Mouse (Mus musculus): ENCODE measurements around the gene Emilin1.
"Not testable (repeated sequence)": the region's sequence is repeated elsewhere in the genome, so short reads cannot be mapped to it uniquely, and the experiment has no call there.

Gene Emilin1

GRCm38 (mm10) chr5:30913060-30913841 is at the start of gene Emilin1:
Gene Emilin1, plus strand, starts transcription at chr5:30913402.
- no peak for DNase-seq (ENCODE audit: low spot score)

- no peak for DNase-seq (ENCODE audit: low spot score)
Observed at GRCm38 (mm10) chr5:30863852-30864251, 49.4 kb upstream of the Emilin1 start.

- no peak for DNase-seq (ENCODE audit: low spot score)
Observed at GRCm38 (mm10) chr5:30864322-30864721, 48.9 kb upstream of the Emilin1 start.

- DNase-seq (ENCODE audit: low spot score): no peak
Observed at GRCm38 (mm10) chr5:30866871-30867270, 46.3 kb upstream of the Emilin1 start.

GRCm38 (mm10) chr5:30867712-30868111 is 45.5 kb upstream of the Emilin1 start, which contains the start of gene Tmem214:
Gene Tmem214, plus strand, starts transcription at chr5:30868012.
- DNase-seq (ENCODE audit: low spot score): no peak

- DNase-seq (ENCODE audit: low spot score): no peak
Observed at GRCm38 (mm10) chr5:30868981-30869380, 44.2 kb upstream of the Emilin1 start.

- peak; percentile 77 for DNase-seq (ENCODE audit: low spot score)
Observed at GRCm38 (mm10) chr5:30869405-30870130, 43.6 kb upstream of the Emilin1 start.

- no peak for DNase-seq (ENCODE audit: low spot score)
Observed at GRCm38 (mm10) chr5:30870131-30870406, 43.1 kb upstream of the Emilin1 start.

- no peak for DNase-seq (ENCODE audit: low spot score)
Observed at GRCm38 (mm10) chr5:30872574-30872973, 40.6 kb upstream of the Emilin1 start.

- no peak for DNase-seq (ENCODE audit: low spot score)
Observed at GRCm38 (mm10) chr5:30874365-30874764, 38.8 kb upstream of the Emilin1 start.

- no peak for DNase-seq (ENCODE audit: low spot score)
Observed at GRCm38 (mm10) chr5:30878616-30879015, 34.6 kb upstream of the Emilin1 start.

- DNase-seq (ENCODE audit: low spot score): no peak
Observed at GRCm38 (mm10) chr5:30879347-30879943, 33.8 kb upstream of the Emilin1 start.

- DNase-seq (ENCODE audit: low spot score): not testable (repeated sequence)
Observed at GRCm38 (mm10) chr5:30881839-30882238, 31.4 kb upstream of the Emilin1 start.

GRCm38 (mm10) chr5:30886209-30886608 is 27.0 kb upstream of the Emilin1 start:
- no peak for DNase-seq (ENCODE audit: low spot score)

GRCm38 (mm10) chr5:30886731-30887130 is 26.5 kb upstream of the Emilin1 start:
- DNase-seq (ENCODE audit: low spot score): no peak

- no peak for DNase-seq (ENCODE audit: low spot score)
Observed at GRCm38 (mm10) chr5:30887331-30887761, 25.9 kb upstream of the Emilin1 start.

- peak; percentile 70 for DNase-seq (ENCODE audit: low spot score)
Observed at GRCm38 (mm10) chr5:30887858-30888336, 25.3 kb upstream of the Emilin1 start.

- DNase-seq (ENCODE audit: low spot score): peak; percentile 80
Observed at GRCm38 (mm10) chr5:30888337-30889087, 24.7 kb upstream of the Emilin1 start, which contains the start of gene Agbl5. Gene Agbl5, plus strand, starts transcription at chr5:30888694.

GRCm38 (mm10) chr5:30889088-30889754 is 24.0 kb upstream of the Emilin1 start:
- no peak for DNase-seq (ENCODE audit: low spot score)

- DNase-seq (ENCODE audit: low spot score): no peak
Observed at GRCm38 (mm10) chr5:30890375-30890774, 22.8 kb upstream of the Emilin1 start.

- DNase-seq (ENCODE audit: low spot score): no peak
Observed at GRCm38 (mm10) chr5:30901860-30902259, 11.3 kb upstream of the Emilin1 start.

Measured in urinary bladder, postnatal 10 days (tissue).